In the genomic region with DNA sequence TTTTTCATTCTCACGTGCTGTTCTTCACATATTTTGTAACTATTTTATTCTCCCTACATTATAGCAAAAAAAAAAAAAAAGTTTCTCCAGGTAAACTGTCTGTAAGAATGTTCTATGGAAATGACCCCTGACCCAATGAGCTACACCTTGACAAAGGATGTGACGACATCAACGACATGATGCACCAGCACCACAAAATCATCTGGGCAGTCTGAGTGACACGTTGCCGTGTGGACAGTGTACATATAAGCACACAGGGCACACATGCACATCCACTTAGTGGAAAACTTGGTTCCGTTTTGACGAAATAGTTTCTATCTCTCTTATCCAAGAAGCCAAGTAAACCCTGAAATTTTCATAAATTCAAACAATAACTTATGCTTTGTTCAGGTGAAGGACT, we compare ENCODE assay signal across 20 mouse cellular contexts. TPM values are rescaled to one million over a fixed set of nuclear protein-coding genes. Genes with fewer than 3 reads are reported as not detected.
DNase-seq lines count a peak whose midpoint lies in the region; ATAC-seq and TF ChIP-seq lines count a peak whose summit lies in the region.
"Had no signal": no experiment of that assay in that cellular context is flagged by ENCODE, and none has a peak within 500 bp of the region (broad histone marks: within the 10 kb centered on the region; RNA-seq: fewer than 3 reads in every experiment).

No protein-coding gene starts in this region.

- H3K79me2 ChIP-seq in myocyte (ENCODE audit: control insufficient read depth, insufficient read depth), result no peaks in the 10 kb centered on the region

- ATAC-seq in heart, embryonic 12.5 days (ENCODE audit: insufficient number of reproducible peaks, low FRiP score), result no peak
- no peak for ATAC-seq in kidney, embryonic 15.5 days (replicated peaks; ENCODE audit: low FRiP score)
- ATAC-seq in embryonic facial prominence, embryonic 13.5 days (ENCODE audit: insufficient number of reproducible peaks, insufficient read depth, low FRiP score, low TSS enrichment, low read depth), result no peak
- ATAC-seq: forebrain, embryonic 13.5 days had no signal

- no peaks in the 10 kb centered on the region for H3K36me3 ChIP-seq in heart, embryonic 12.5 days
- no peaks in the 10 kb centered on the region for H3K36me3 ChIP-seq in kidney, embryonic 15.5 days
- no peaks in the 10 kb centered on the region for H3K36me3 ChIP-seq in kidney, adult 2 months (ENCODE audit: control insufficient read depth, insufficient read depth, low read length)
- H3K36me3 ChIP-seq in embryonic facial prominence, embryonic 13.5 days, result no peaks in the 10 kb centered on the region
- no peaks in the 10 kb centered on the region for H3K36me3 ChIP-seq in myocyte (ENCODE audit: control insufficient read depth, insufficient read depth)
- H3K36me3 ChIP-seq: limb, embryonic 12.5 days; liver, embryonic 13.5 days had no signal

- H3K9me3 ChIP-seq in heart, embryonic 12.5 days (replicated peaks), result no peaks in the 10 kb centered on the region
- H3K9me3 ChIP-seq in kidney, embryonic 15.5 days (replicated peaks), result no peaks in the 10 kb centered on the region
- no peaks in the 10 kb centered on the region for H3K9me3 ChIP-seq in embryonic facial prominence, embryonic 13.5 days
- H3K9me3 ChIP-seq: forebrain, embryonic 13.5 days; limb, embryonic 12.5 days; liver, embryonic 13.5 days had no signal

- H3K4me2 ChIP-seq in heart, embryonic 12.5 days, result no peak overlapping the region
- H3K4me2 ChIP-seq in kidney, embryonic 15.5 days, result no peak overlapping the region
- H3K4me2 ChIP-seq in embryonic facial prominence, embryonic 13.5 days, result no peak overlapping the region
- H3K4me2 ChIP-seq in myocyte (ENCODE audit: low read depth), result peak overlapping the region; percentile 89
- H3K4me2 ChIP-seq: forebrain, embryonic 13.5 days; hindbrain, embryonic 14.5 days; limb, embryonic 12.5 days; liver, embryonic 13.5 days; midbrain, embryonic 11.5 days had no signal

- no peaks in the 10 kb centered on the region for H3K27me3 ChIP-seq in heart, embryonic 12.5 days (replicated peaks)
- H3K27me3 ChIP-seq in kidney, embryonic 15.5 days, result no peaks in the 10 kb centered on the region
- no peaks in the 10 kb centered on the region for H3K27me3 ChIP-seq in kidney, adult 2 months (replicated peaks; ENCODE audit: control insufficient read depth, insufficient read depth, low read length)
- no peaks in the 10 kb centered on the region for H3K27me3 ChIP-seq in embryonic facial prominence, embryonic 13.5 days
- H3K27me3 ChIP-seq in myocyte (ENCODE audit: control insufficient read depth, insufficient read depth, insufficient read length), result no peaks in the 10 kb centered on the region
- H3K27me3 ChIP-seq: forebrain, embryonic 13.5 days; limb, embryonic 12.5 days; liver, embryonic 13.5 days had no signal

- WGBS in heart, embryonic 12.5 days, result 69% methylated on average over 7 of the region's 7 CpGs
- WGBS in kidney, embryonic 15.5 days, result 87% methylated on average over 7 of the region's 7 CpGs
- WGBS in kidney, adult 2 months, result 86% methylated on average over 7 of the region's 7 CpGs
- WGBS in embryonic facial prominence, embryonic 13.5 days, result 85% methylated on average over 7 of the region's 7 CpGs

- no peak overlapping the region for H3K4me3 ChIP-seq in heart, embryonic 12.5 days
- no peak overlapping the region for H3K4me3 ChIP-seq in kidney, embryonic 15.5 days (replicated peaks)
- no peak overlapping the region for H3K4me3 ChIP-seq in kidney, adult 2 months (ENCODE audit: insufficient read depth, low read depth, low read length)
- no peak overlapping the region for H3K4me3 ChIP-seq in embryonic facial prominence, embryonic 13.5 days
- H3K4me3 ChIP-seq in myocyte, result no peak overlapping the region
- H3K4me3 ChIP-seq: forebrain, embryonic 13.5 days; limb, embryonic 12.5 days; liver, embryonic 13.5 days had no signal

- peak; percentile 68 for DNase-seq in heart, adult 11 months
- no peak for DNase-seq in kidney, adult 2 months
- DNase-seq in cerebellum, postnatal 25 days, result no peak
- no peak for DNase-seq in Muller cell, postnatal 12 days (ENCODE audit: inconsistent ontology term)
- DNase-seq: adrenal gland, postnatal 14 days; cerebellum, adult 18-20 months; kidney, adult 18-20 months; kidney, postnatal 4 days; liver, embryonic 13.5 days; right cerebral cortex, postnatal 25 days; thymus, adult 18-20 months had no signal

- TF ChIP-seq POLR2A in kidney, adult 2 months (IDR thresholded peaks at IDR 0.05; ENCODE audit: low read depth, low read length), result no peak
- TF ChIP-seq POLR2A in myocyte (IDR thresholded peaks at IDR 0.05; ENCODE audit: insufficient read length, low read depth), result no peak

- TF ChIP-seq CTCF in kidney, adult 2 months (conservative IDR thresholded peaks at IDR 0.05; ENCODE audit: insufficient read depth, insufficient read length, low read depth, low read length), result no peak

- peaks cover 9% of the 10 kb centered on the region; the same call in 1 of the 2 replicates for H3K4me1 ChIP-seq in heart, embryonic 12.5 days (replicated peaks)
- H3K4me1 ChIP-seq in kidney, embryonic 15.5 days, result peaks cover 12% of the 10 kb centered on the region
- no peaks in the 10 kb centered on the region for H3K4me1 ChIP-seq in kidney, adult 2 months (ENCODE audit: control insufficient read depth, insufficient read depth, low read length)
- peaks cover 10% of the 10 kb centered on the region; the same call in 1 of the 2 replicates for H3K4me1 ChIP-seq in embryonic facial prominence, embryonic 13.5 days
- H3K4me1 ChIP-seq: forebrain, embryonic 13.5 days; limb, embryonic 12.5 days; liver, embryonic 13.5 days had no signal

- no peak overlapping the region for H3K9ac ChIP-seq in heart, embryonic 12.5 days
- H3K9ac ChIP-seq in kidney, embryonic 15.5 days, result no peak overlapping the region
- H3K9ac ChIP-seq in embryonic facial prominence, embryonic 13.5 days, result no peak overlapping the region
- H3K9ac ChIP-seq: forebrain, embryonic 13.5 days; hindbrain, embryonic 14.5 days; limb, embryonic 12.5 days; liver, embryonic 13.5 days had no signal

- H3ac ChIP-seq in myocyte (ENCODE audit: control insufficient read depth, insufficient read length), result no peak overlapping the region

- no peak overlapping the region for H3K27ac ChIP-seq in heart, embryonic 12.5 days (ENCODE audit: poor library complexity, severe bottlenecking)
- peak overlapping the region; percentile 75; the same call in 1 of the 2 replicates for H3K27ac ChIP-seq in kidney, embryonic 15.5 days
- no peak overlapping the region for H3K27ac ChIP-seq in kidney, adult 2 months (ENCODE audit: insufficient read depth, low read depth, low read length)
- H3K27ac ChIP-seq in embryonic facial prominence, embryonic 13.5 days, result peak overlapping the region; percentile 48; the same call in 1 of the 2 replicates
- H3K27ac ChIP-seq: forebrain, embryonic 13.5 days; hindbrain, embryonic 14.5 days; liver, embryonic 13.5 days; macrophage had no signal

TF ChIP-seq in myocyte, 11 proteins besides CTCF, POLR2A, EP300 and RAD21:
- TF ChIP-seq MAX (IDR thresholded peaks at IDR 0.05; ENCODE audit: low read depth), result no peak
- TF ChIP-seq MYOG (IDR thresholded peaks at IDR 0.05; ENCODE audit: control insufficient read depth in 1 of 3, insufficient read depth in 1 of 3, insufficient read length in 2 of 3, low read depth in 2 of 3), result no peak
- no peak for TF ChIP-seq CEBPB (IDR thresholded peaks at IDR 0.05; ENCODE audit: insufficient read depth, poor library complexity, severe bottlenecking)

RNA-seq across cellular contexts. Expression of a gene that starts 30.5 kb away (rescaled TPM):
- polyA plus RNA-seq in heart, embryonic 12.5 days (2016; fragmentation: Nextera tagmentation; extraction: Ambion mirVana), result 23.7 and 26.8 TPM in 2 replicates
- 8.3 and 11.5 TPM in 2 replicates for polyA plus RNA-seq in kidney, embryonic 15.5 days (2015; fragmentation: Nextera tagmentation; extraction: Ambion mirVana)
- polyA plus RNA-seq in kidney, adult 2 months (2012; rRNA removed), result 5.2 and 5.4 TPM in 2 replicates
- polyA plus RNA-seq in embryonic facial prominence, embryonic 13.5 days (2015; fragmentation: Nextera tagmentation; extraction: Ambion mirVana), result 5.6 and 7.2 TPM in 2 replicates
- polyA plus RNA-seq in myocyte (2012; fragmentation: generic; extraction: Trizol), result 24.4 TPM

Comparison
In these comparisons a context has a peak if more than half of its experiments do, and no peak if none do; other contexts are left out.
1. H3K27ac ChIP-seq: peak in kidney, embryonic 15.5 days (single experiment) and embryonic facial prominence, embryonic 13.5 days (single experiment); none in heart, embryonic 12.5 days (single experiment) and kidney, adult 2 months (single experiment).